Comparison of ENCODE assay signal across 17 mouse cellular contexts in genomic region chr1:64098800-64099199, GRCm38 (mm10). TPM values are rescaled to one million over a fixed set of nuclear protein-coding genes. Genes with fewer than 3 reads are reported as not detected.
DNase-seq lines count a peak whose midpoint lies in the region; ATAC-seq and TF ChIP-seq lines count a peak whose summit lies in the region.
"Had no signal": no experiment of that assay in that cellular context is flagged by ENCODE, and none has a peak within 500 bp of the region (broad histone marks: within the 10 kb centered on the region; RNA-seq: fewer than 3 reads in every experiment).

No protein-coding gene starts in this region.

- H3K4me3 ChIP-seq in heart, postnatal 0 days (ENCODE audit: low read depth, low read length): no peak overlapping the region
- no peak overlapping the region for H3K4me3 ChIP-seq in intestine, postnatal 0 days (ENCODE audit: low read depth, low read length)
- H3K4me3 ChIP-seq: embryonic facial prominence, embryonic 10.5 days; erythroblast, embryonic 14.5 days; limb, embryonic 12.5 days had no signal

- H3K9me3 ChIP-seq in heart, postnatal 0 days (replicated peaks; ENCODE audit: control insufficient read depth, low read length): no peaks in the 10 kb centered on the region
- no peaks in the 10 kb centered on the region for H3K9me3 ChIP-seq in intestine, postnatal 0 days (ENCODE audit: control insufficient read depth)
- H3K9me3 ChIP-seq: embryonic facial prominence, embryonic 10.5 days; limb, embryonic 12.5 days had no signal

- intact Hi-C loops in heart, postnatal 10 days (cut with DNase I): no loop called here
- intact Hi-C loops in gastrocnemius, postnatal 36 days (cut with DNase I): no loop called here

- no peaks in the 10 kb centered on the region for H3K27me3 ChIP-seq in heart, postnatal 0 days (ENCODE audit: control insufficient read depth, insufficient read depth, low read length)
- H3K27me3 ChIP-seq in intestine, postnatal 0 days (replicated peaks; ENCODE audit: control insufficient read depth, insufficient read depth, low read length): no peaks in the 10 kb centered on the region
- H3K27me3 ChIP-seq: limb, embryonic 12.5 days had no signal

- H3K4me2 ChIP-seq in heart, postnatal 0 days (ENCODE audit: low read depth, low read length): no peak overlapping the region
- H3K4me2 ChIP-seq in intestine, postnatal 0 days (replicated peaks; ENCODE audit: low read depth): no peak overlapping the region
- H3K4me2 ChIP-seq: heart, embryonic 11.5 days; limb, embryonic 12.5 days had no signal

- 43% methylated on average over 4 of the region's 4 CpGs for WGBS in heart, postnatal 0 days
- 50% methylated on average over 4 of the region's 4 CpGs for whole genome bisulfite sequencing in intestine, postnatal 0 days

- no peak for ATAC-seq in heart, postnatal 0 days (ENCODE audit: insufficient read depth, low read depth)
- ATAC-seq in intestine, postnatal 0 days: no peak
- ATAC-seq in megakaryocyte-erythroid progenitor cell, adult 5-6 weeks (replicated peaks; ENCODE audit: low FRiP score, low TSS enrichment, poor library complexity, severe bottlenecking): peak; percentile 92

- DNase-seq in heart, postnatal 0 days (ENCODE audit: low spot score): no peak
- no peak for DNase-seq in heart, postnatal 10 days
- DNase-seq in lung, postnatal 36 days: peak; percentile 38
- no peak for DNase-seq in lung, postnatal 14 days
- no peak for DNase-seq in adrenal gland, postnatal 36 days
- no peak for DNase-seq in gastrocnemius, postnatal 36 days
- DNase-seq: adrenal gland, postnatal 10 days; cerebellum, postnatal 14 days; gastrocnemius, postnatal 10 days; kidney, adult 11 months had no signal

- H3K27ac ChIP-seq in heart, postnatal 0 days (ENCODE audit: low read depth): peak overlapping the region; percentile 63; the same call in 1 of the 2 replicates
- peak overlapping the region; percentile 58; the same call in 1 of the 2 replicates for H3K27ac ChIP-seq in intestine, postnatal 0 days (ENCODE audit: low read depth, low read length)
- H3K27ac ChIP-seq: limb, embryonic 12.5 days; macrophage had no signal

- no peak overlapping the region for H3K9ac ChIP-seq in heart, postnatal 0 days (replicated peaks; ENCODE audit: low read depth, low read length)
- no peak overlapping the region for H3K9ac ChIP-seq in intestine, postnatal 0 days (ENCODE audit: low read depth, low read length)
- H3K9ac ChIP-seq: limb, embryonic 12.5 days had no signal

- H3K36me3 ChIP-seq in heart, postnatal 0 days (replicated peaks; ENCODE audit: control insufficient read depth, insufficient read depth, low read length): peaks cover 22% of the 10 kb centered on the region
- H3K36me3 ChIP-seq in intestine, postnatal 0 days (ENCODE audit: control insufficient read depth, insufficient read depth): no peaks in the 10 kb centered on the region
- H3K36me3 ChIP-seq: limb, embryonic 12.5 days had no signal

- TF ChIP-seq EP300 in heart, postnatal 0 days (IDR thresholded peaks at IDR 0.05; ENCODE audit: low read depth): no peak

- no peak for TF ChIP-seq CTCF in heart, postnatal 0 days (IDR thresholded peaks at IDR 0.05; ENCODE audit: low read depth)
- no peak for TF ChIP-seq CTCF in intestine, postnatal 0 days (IDR thresholded peaks at IDR 0.05; ENCODE audit: low read depth)

- H3K4me1 ChIP-seq in heart, postnatal 0 days (ENCODE audit: control insufficient read depth, insufficient read depth): peaks cover 36% of the 10 kb centered on the region
- H3K4me1 ChIP-seq in intestine, postnatal 0 days (replicated peaks; ENCODE audit: control insufficient read depth, insufficient read depth, low read length): peaks cover 13% of the 10 kb centered on the region; the same call in 1 of the 2 replicates

RNA-seq across cellular contexts. Expression of gene Klf7, which starts 23.3 kb away (rescaled TPM):
- 8.6 and 21.3 TPM in 2 replicates for total RNA-seq in heart, postnatal 0 days (2014; rRNA removed; ENCODE audit: low replicate concordance)
- 13.5 and 17.4 TPM in 2 replicates for polyA plus RNA-seq in heart, postnatal 0 days (2015; fragmentation: Nextera tagmentation; extraction: Ambion mirVana)
- total RNA-seq in heart, postnatal 10 days (2021): 10 to 100 TPM; 21.5 to 24.0 TPM
- polyA plus RNA-seq in intestine, postnatal 0 days (2015; fragmentation: Nextera tagmentation; extraction: Ambion mirVana): 11.3 and 11.9 TPM in 2 replicates
- 3.7 and 5.1 TPM in 2 replicates for total RNA-seq in megakaryocyte-erythroid progenitor cell, adult 5-6 weeks (2014; fragmentation: Nextera tagmentation)
- total RNA-seq in megakaryocyte-erythroid progenitor cell, adult 5-6 weeks (2017): 3.0 and 3.7 TPM in 2 replicates
- 10 to 100 TPM; 16.6 to 20.8 TPM for total RNA-seq in adrenal gland, postnatal 36 days (2021)
- total RNA-seq in gastrocnemius, postnatal 36 days (2021): 1 to 10 TPM; 6.7 to 7.2 TPM
